Mouse (Mus musculus) T-helper 17 cell (primary cell): Measurements from ENCODE around the gene Ube2e2.
"Not testable (repeated sequence)": the region's sequence is repeated elsewhere in the genome, so short reads cannot be mapped to it uniquely, and the experiment has no call there.

Source experiments
- in situ Hi-C, 2 experiments: fragments of 300-600 bp; cut with MboI, MseI; formaldehyde crosslinking; loops; 1 replicate in 1 of 2; 2 replicates in 1 of 2; pipeline ENCODE4 v1.15.1; 2025; ENCODE audit warnings: high pct_unique_total_duplicates in 2 of 2

Gene Ube2e2

GRCm38 (mm10) chr14:18638753-18639456 lies 255.2 kb downstream of the Ube2e2 start:
- in situ Hi-C loops = no loop called here

DNA sequence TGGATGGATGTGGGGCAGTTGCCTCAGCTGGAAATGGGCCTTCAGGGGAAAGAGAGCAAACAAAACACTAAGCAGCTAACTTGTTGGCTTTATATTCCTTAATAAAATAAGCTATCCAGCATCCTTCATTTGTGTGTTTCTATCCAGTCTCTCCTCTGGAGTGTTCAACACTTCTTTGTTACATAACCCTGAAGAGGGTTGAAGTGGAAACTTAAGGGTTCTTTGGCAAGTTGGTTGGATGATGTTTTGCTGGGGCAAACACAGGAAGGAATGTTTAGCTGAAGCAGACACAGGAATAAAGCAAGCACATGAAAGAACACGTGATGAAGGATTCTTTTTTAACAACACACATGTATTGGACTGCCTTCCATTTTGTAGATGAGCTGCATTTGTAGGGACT lies 256.3 kb downstream of the Ube2e2 start:
- in situ Hi-C loops = no loop called here

GRCm38 (mm10) chr14:18628170-18628569 lies 265.9 kb downstream of the Ube2e2 start:
- in situ Hi-C loops = no loop called here

DNA sequence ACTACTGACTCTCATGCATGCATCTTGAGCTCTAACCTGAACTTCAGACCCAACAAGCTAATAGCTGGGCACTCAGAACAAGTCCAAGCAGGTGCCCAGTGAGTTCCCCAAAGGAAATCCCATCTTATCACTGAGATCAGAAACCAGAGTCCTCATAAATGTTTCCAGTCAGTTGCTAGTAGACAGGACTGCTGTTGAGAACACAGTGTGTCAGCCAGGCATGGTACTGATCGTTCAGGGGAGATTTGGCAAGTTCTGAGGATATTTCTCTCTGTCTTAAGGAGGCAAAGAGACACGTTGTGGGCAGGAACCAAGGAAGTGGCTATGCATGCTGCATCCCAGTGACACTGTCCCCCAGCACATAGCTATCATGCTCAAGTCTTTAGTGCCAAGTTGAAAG lies 275.5 kb downstream of the Ube2e2 start:
- in situ Hi-C loops = no loop called here

GRCm38 (mm10) chr14:18601927-18602326 lies 292.1 kb downstream of the Ube2e2 start:
- in situ Hi-C loops = no loop called here

GRCm38 (mm10) chr14:18586239-18587034 lies 307.6 kb downstream of the Ube2e2 start:
- in situ Hi-C loops = no loop called here

- in situ Hi-C loops = no loop called here
Measured at GRCm38 (mm10) chr14:18581735-18582134, 312.3 kb downstream of the Ube2e2 start.

DNA sequence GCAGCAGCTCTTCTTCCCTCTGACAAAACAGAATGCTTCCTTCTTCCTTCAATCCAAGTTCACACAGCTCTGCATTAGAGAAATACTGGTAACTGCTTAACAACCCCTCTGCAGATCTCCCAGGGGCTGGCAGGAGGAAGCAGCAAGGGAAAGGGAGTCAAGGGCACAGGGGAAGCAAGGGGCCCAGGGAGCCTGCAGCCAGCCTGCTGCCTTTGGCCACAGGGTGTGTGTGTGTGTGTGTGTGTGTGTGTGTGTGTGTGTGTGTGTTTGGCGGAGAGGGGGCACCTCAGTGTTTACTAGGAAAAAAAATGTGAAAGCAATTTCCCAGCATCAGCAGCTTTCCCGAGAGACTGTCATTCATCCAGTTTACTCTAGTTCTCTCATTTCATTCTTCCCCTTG lies 319.3 kb downstream of the Ube2e2 start:
- in situ Hi-C loops = no loop called here

DNA sequence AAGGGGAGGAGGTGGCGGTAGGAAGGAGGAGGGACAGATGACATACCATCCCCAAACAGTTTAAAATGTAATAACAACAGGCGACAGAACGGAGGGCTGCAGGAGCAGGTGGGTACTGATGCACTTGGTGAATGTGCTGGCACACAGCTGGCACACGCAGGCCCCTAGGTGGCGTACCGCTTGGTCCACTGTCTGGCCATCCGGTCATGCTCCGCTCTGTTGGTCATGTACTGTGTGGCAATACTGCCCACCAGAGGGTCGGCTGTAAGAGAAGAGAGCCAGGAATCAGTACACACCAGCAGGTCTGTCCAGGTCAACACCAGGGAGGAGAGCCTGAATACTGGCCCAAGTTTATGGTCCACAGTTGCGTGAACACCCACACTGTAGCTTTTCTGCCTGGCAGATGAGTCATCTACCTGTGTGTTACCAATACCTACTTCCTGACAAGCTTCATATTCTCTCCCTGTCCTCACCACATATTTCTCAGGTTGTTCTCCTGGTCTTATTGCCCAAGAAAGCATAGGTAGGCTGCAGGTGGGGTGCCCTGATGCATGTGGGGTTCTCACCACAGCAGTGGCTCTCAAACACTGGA lies 319.8 kb downstream of the Ube2e2 start:
- in situ Hi-C loops = no loop called here

DNA sequence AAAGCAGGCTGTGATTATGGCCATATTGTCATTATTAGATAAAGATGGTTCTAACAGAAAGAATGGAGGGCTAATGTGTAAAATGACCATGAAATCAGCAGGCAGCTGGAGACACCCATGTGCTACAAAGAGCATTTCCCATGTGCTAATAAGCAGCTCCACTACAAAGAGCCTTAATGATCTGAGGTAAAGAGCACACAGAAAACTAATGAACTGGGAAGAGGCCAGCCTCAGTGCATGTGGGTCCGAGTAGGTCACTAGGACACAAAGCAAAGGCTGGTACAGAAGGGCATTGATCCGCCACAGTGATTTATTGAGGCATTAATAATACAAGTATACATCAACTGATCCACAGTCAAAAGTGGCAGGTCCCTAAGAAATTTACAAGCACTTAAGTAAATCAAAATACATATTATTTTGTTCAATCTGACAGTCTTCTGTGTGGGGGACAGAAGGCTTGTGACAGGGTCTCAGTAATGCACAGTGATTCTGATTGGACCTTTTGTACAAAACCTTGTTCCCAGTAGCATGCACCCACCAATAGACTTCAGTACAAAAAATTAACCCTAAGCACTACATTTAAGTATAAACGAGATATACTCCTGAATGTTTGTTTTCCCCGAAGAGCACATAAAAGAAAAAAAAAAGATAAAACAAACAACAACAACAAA lies 320.6 kb downstream of the Ube2e2 start:
- in situ Hi-C loops = no loop called here

- in situ Hi-C loops = no loop called here
Measured at GRCm38 (mm10) chr14:18572852-18573251, 321.2 kb downstream of the Ube2e2 start.

- in situ Hi-C loops = no loop called here
Measured at GRCm38 (mm10) chr14:18569615-18570014, 324.5 kb downstream of the Ube2e2 start.

- in situ Hi-C loops = not testable (repeated sequence)
Measured at GRCm38 (mm10) chr14:18564999-18565398, 329.1 kb downstream of the Ube2e2 start.

GRCm38 (mm10) chr14:18555287-18555686 lies 338.8 kb downstream of the Ube2e2 start:
- in situ Hi-C loops = loop anchor here in 1 of 2 experiments (5.0 kb wide), 1 partner anchor 343 kb away; no protein-coding TSS in a partner anchor

DNA sequence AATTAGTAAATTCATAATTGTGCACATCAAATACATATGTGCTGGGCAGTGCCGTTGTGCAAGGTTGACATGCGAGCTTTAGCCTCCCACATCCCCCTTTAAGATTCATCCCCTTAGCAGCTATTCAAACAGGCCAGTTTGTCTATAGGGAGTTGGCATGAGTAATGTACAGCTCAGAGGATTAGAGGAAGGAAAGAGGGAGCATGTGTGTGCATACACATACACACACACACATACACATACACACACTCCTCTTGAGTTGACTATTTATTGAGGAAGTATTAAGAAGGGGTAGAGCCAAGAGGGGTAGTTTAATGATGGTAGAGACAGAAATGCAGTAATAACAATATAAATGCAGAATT lies 339.5 kb downstream of the Ube2e2 start:
- in situ Hi-C loops = no loop called here

DNA sequence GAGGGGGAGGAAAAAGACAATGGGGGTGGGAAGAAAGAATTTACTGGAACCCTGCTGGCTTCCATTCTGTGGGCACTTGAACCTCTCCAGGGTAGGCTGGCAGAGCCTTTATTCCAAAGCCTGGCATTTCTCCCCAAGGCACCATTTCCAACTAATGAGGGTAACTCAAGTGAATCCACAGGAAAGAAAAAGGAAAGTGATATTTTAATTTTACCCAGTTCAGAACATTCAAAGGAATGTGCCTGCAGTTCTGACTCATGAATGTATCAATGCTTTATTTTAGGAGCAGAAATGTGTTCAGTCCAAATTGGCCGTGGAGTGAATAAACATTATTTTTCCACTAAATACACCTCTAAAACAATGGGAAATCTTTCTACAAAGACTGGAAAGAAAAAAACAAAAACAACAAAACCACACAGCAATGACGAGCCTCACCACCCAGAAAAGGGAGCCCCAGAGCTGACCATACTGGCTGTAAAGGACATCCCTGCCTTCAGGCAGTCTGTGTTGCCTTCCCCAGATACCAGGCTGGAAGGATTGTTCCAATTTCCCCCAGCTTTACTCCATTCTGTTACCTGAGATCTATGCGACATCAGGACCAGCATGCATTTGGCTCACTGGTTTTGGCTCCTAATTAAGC lies 340.0 kb downstream of the Ube2e2 start:
- in situ Hi-C loops = no loop called here

- in situ Hi-C loops = no loop called here
Measured at GRCm38 (mm10) chr14:18547541-18547940, 346.5 kb downstream of the Ube2e2 start.

GRCm38 (mm10) chr14:18539092-18539491 lies 355.0 kb downstream of the Ube2e2 start:
- in situ Hi-C loops = not testable (repeated sequence)

DNA sequence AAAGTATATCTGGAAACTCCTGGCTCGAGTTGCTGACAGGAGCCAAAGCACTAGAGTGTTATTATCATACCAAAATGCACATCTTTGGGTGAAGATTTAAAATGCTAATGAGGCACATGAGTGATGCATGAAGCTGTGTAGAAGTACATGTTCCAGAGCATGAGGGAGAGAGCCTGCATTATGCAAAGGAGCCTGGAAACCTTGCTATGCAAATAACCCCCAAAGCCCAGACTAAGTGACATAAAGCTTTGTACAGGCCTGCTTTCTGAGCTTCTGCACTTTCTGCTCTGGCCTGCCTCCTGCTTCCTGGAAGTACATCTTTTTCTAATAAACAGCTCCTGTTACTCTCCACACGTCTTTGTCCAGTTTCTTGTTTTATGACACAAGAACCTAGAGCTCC lies 363.2 kb downstream of the Ube2e2 start:
- in situ Hi-C loops = no loop called here

DNA sequence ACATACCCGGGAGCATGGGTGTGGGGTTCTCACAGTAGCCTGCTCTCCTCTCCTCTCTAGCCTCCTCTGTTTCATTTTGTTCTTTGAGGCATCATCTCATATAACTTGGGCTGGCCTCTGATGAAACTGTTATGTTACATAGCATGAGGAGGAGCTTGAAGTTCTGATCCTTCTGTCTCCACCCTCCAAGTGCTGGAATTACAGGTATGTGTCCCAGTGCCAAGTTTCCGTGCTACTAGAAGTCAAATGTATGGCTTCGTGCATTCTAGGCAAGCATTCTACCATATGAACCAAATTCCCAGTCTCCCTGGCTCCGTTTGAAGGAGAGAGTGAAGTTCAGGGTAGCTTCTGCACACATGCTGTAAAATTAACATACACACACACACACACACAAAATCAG lies 363.6 kb downstream of the Ube2e2 start:
- in situ Hi-C loops = no loop called here
